Mouse (Mus musculus): ENCODE measurements around the gene Olfr427.

- no peak for TF ChIP-seq EP300 (IDR thresholded peaks at IDR 0.05)
- no peak for TF ChIP-seq CTCF (IDR thresholded peaks at IDR 0.05)
Observed at GRCm38 (mm10) chr1:174052981-174053380, 43.7 kb upstream of the Olfr427 start.

All from lung, postnatal 0 days (tissue).